Mouse (Mus musculus) cerebellum, adult 2 months (tissue): ENCODE results near the gene Polr1b.

Source experiments
- CTCF ChIP-seq: fragments of 200-500 bp; IDR thresholded peaks from 2 replicates; pipeline ENCODE4 v1.5.1; 2011; ENCODE audit warnings: low read depth, mild to moderate bottlenecking, control low read depth, low read length, moderate library complexity, borderline replicate concordance; ENCODE audit not compliant: insufficient read depth
- POLR2A ChIP-seq: fragments of 200-500 bp; IDR thresholded peaks from 2 replicates; pipeline ENCODE4 v1.6.1; 2011; ENCODE audit warnings: low read length, control low read depth, borderline replicate concordance; ENCODE audit not compliant: insufficient read depth

DNA sequence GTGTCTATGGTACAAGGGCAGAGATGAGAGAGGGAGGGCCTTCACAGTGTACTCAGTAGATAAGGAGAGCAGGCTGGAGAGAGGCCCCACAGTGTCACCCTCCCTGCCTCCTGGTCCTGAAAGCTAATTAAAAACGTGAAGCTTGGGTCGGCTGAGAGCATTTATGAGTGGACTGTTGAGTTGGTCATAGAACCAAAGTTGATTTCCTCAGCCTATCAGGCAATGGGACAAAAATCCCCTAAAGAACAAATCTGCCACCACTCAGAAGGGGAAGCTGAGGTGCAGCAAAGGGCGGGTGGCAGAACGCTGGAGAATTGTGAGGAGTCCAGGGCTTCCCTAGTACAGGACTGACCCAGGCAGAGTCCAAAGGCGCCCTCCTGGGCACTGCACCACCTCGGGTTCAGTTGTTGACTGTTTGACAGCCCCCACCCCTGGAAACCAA is 42.9 kb upstream of the Polr1b start:
- TF ChIP-seq POLR2A: no peak
- TF ChIP-seq CTCF: no peak
